Mouse (Mus musculus) ovary, adult 10 weeks (tissue): ENCODE results near the gene Vmn2r67. TPM values are rescaled to one million over a fixed set of nuclear protein-coding genes. Genes with fewer than 3 reads are reported as not detected.

Experiments used
- polyA plus RNA-seq: library from polyadenylated mRNA; stranded (reverse); fragments of 350-450 nt; fragmentation: Illumina TruSeq; extraction: RNeasy Lipid Tissue Mini Kit (QIAGEN cat#74804); gene quantifications from one replicate; pipeline ENCODE4 v1.2.3, GENCODE M21; 2014

Vmn2r67 gene
- polyA plus RNA-seq: not detected

DNA sequence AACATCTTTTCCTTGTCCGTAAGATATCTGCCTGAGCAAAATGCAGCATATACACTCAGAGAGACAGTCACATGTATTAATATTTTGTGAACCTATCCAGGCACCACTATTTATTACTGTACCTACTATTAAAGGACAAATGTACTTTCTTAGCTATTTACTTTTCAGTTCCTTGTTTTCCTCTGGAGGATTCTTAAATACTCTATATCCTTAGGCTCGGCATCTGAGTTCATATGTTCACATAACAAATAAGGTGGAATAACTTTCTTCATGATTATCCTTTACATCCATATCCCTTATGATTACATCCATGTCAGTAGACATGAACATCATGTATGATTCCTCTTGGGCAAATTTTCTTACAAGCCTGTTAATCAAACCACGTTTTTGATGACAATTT is at the start of gene Vmn2r67:
Gene Vmn2r67, minus strand, starts transcription at position 101 of the 400 bp plus-strand sequence.

Other genes with a start within 250 kb of the Vmn2r67 start
- gene Vmn2r65, start 191.9 kb downstream of the Vmn2r67 start, polyA plus RNA-seq: not detected
- gene Vmn2r66, start 143.7 kb downstream of the Vmn2r67 start, polyA plus RNA-seq: not detected
- not detected for gene Vmn2r68, start 81.8 kb upstream of the Vmn2r67 start, polyA plus RNA-seq